Mouse (Mus musculus): ENCODE results near the gene Calml3.

DNA sequence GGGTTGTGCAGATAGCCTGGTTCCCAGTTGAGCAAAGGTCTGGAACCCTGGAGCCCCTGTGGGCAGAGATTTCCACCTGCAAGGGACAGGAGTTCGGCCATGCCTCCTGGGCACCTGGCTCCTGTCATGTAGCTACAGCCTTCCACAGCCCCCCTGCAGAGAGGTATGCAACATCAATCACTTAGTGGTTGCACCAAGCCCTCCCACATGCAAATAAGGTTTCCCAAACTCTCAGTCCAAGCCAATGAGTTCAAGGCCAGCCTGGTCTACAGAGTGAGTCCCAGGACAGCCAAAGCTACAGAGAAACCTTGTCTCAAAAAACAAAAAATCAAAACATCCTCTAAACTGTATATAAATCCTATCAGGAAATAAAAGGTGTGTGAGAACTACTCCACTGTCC is 46.2 kb upstream of the Calml3 start:
- TF ChIP-seq MYOD1 (IDR thresholded peaks at IDR 0.05; ENCODE audit: control insufficient read depth, insufficient read length, low read depth) (no peak), CTCF (IDR thresholded peaks at IDR 0.05; ENCODE audit: control insufficient read depth, insufficient read depth, insufficient read length) (no peak), MAX (IDR thresholded peaks at IDR 0.05) (no peak), CEBPB (IDR thresholded peaks at IDR 0.05; ENCODE audit: low read depth) (no peak), USF1 (IDR thresholded peaks at IDR 0.05; ENCODE audit: low read depth) (no peak)
